In genomic region chr3:65633604-65634003, GRCm38 (mm10) we compare ENCODE assay signal across 26 mouse cellular contexts. TPM values are rescaled to one million over a fixed set of nuclear protein-coding genes. Genes with fewer than 3 reads are reported as not detected.
A peak's percentile ranks its signal among the peaks of the same experiment; 100 is the strongest.
DNase-seq lines count a peak whose midpoint lies in the region; TF ChIP-seq lines count a peak whose summit lies in the region.
"Had no signal": no experiment of that assay in that cellular context is flagged by ENCODE, and none has a peak within 500 bp of the region (broad histone marks: within the 10 kb centered on the region; RNA-seq: fewer than 3 reads in every experiment).

No protein-coding gene starts in this region.

- no peak overlapping the region for H3K9ac ChIP-seq in ES-E14 (ENCODE audit: insufficient read depth, low read depth, low read length, poor library complexity, severe bottlenecking)
- H3K9ac ChIP-seq: embryonic facial prominence, embryonic 12.5 days; embryonic facial prominence, embryonic 15.5 days; forebrain, postnatal 0 days; heart, embryonic 12.5 days; heart, embryonic 15.5 days; hindbrain, embryonic 14.5 days had no signal

- no peak overlapping the region for H3K4me3 ChIP-seq in ES-E14 (ENCODE audit: insufficient read depth in 1 of 2, low read depth in 1 of 2, low read length in 2 of 2, poor library complexity in 1 of 2, severe bottlenecking in 1 of 2)
- H3K4me3 ChIP-seq in embryonic fibroblast, embryonic 13.5 days (ENCODE audit: insufficient read depth, low read length), result no peak overlapping the region
- no peak overlapping the region for H3K4me3 ChIP-seq in left cerebral cortex, adult 2 months
- H3K4me3 ChIP-seq: embryonic facial prominence, embryonic 12.5 days; embryonic facial prominence, embryonic 15.5 days; erythroblast, embryonic 14.5 days; forebrain, embryonic 10.5 days; heart, embryonic 12.5 days; heart, embryonic 15.5 days had no signal

- TF ChIP-seq CTCF in embryonic fibroblast, embryonic 13.5 days (IDR thresholded peaks at IDR 0.05; ENCODE audit: borderline replicate concordance, insufficient read depth, low read length), result no peak
- TF ChIP-seq CTCF in left cerebral cortex, adult 2 months (IDR thresholded peaks at IDR 0.05), result no peak

- H3K4me1 ChIP-seq in ES-E14 (ENCODE audit: control insufficient read depth in 2 of 2, insufficient read depth in 2 of 2, low read length in 2 of 2, poor library complexity in 1 of 2), result peaks cover 0 to 2% of the 10 kb centered on the region in 2 experiments; a peak in 1 of 4 replicates
- H3K4me1 ChIP-seq in embryonic fibroblast, embryonic 13.5 days (ENCODE audit: control insufficient read depth, insufficient read depth, low read length), result peaks cover 12% of the 10 kb centered on the region
- H3K4me1 ChIP-seq: embryonic facial prominence, embryonic 12.5 days; embryonic facial prominence, embryonic 15.5 days; heart, embryonic 15.5 days had no signal

- no peaks in the 10 kb centered on the region for H3K36me3 ChIP-seq in ES-E14 (ENCODE audit: control insufficient read depth, insufficient read depth, low read length, poor library complexity, severe bottlenecking)
- H3K36me3 ChIP-seq: embryonic facial prominence, embryonic 12.5 days; embryonic facial prominence, embryonic 15.5 days; forebrain, embryonic 10.5 days; heart, embryonic 12.5 days; heart, embryonic 15.5 days had no signal

- no peak for TF ChIP-seq POLR2A in embryonic fibroblast, embryonic 13.5 days (IDR thresholded peaks at IDR 0.05; ENCODE audit: low read depth, low read length)

- intact Hi-C loops in heart, postnatal 14 days (cut with DNase I), result no loop called here
- intact Hi-C loops in left cerebral cortex, adult 2 months (cut with DNase I), result no loop called here

- DNase-seq in 3T3-L1 (ENCODE audit: low read depth, low spot score) (peak; percentile 92), ES-E14 (ENCODE audit: low read depth, low spot score) (no peak)
- no peak for DNase-seq in heart, postnatal 14 days
- DNase-seq in frontal cortex, adult 2 months (ENCODE audit: extremely low spot score in 1 of 2, low spot score in 1 of 2), result no peak
- DNase-seq in adrenal gland, adult 2 months, result no peak
- no peak for DNase-seq in left cerebral cortex, adult 2 months (ENCODE audit: extremely low spot score in 1 of 2, low spot score in 2 of 2)
- DNase-seq: adrenal gland, adult 8-10 months; adrenal gland, postnatal 36 days; cerebellum, adult 2 months; cerebellum, adult 9-11 months; cerebellum, postnatal 25 days; forebrain, postnatal 0 days; gastrocnemius, postnatal 25 days; heart, adult 18-20 months; heart, postnatal 10 days; heart, postnatal 4 days; kidney, adult 2 months had no signal

- H3K27ac ChIP-seq in ES-E14 (ENCODE audit: insufficient read depth, low read depth, low read length, poor library complexity, severe bottlenecking), result no peak overlapping the region
- peak overlapping the region; percentile 39 for H3K27ac ChIP-seq in embryonic fibroblast, embryonic 13.5 days (ENCODE audit: insufficient read depth, low read length)
- H3K27ac ChIP-seq in left cerebral cortex, adult 2 months, result no peak overlapping the region
- H3K27ac ChIP-seq: embryonic facial prominence, embryonic 12.5 days; embryonic facial prominence, embryonic 15.5 days; forebrain, embryonic 10.5 days; heart, embryonic 15.5 days; hindbrain, embryonic 14.5 days; hindbrain, postnatal 0 days had no signal

- in situ Hi-C loops in ES-E14 (cut with MboI; ENCODE audit: low sequenced_read_pairs in 2 of 2, unreplicated experiment in 2 of 2), result no loop called here

- no peaks in the 10 kb centered on the region for H3K9me3 ChIP-seq in ES-E14 (ENCODE audit: control insufficient read depth, insufficient read depth, low read depth, low read length)
- H3K9me3 ChIP-seq: embryonic facial prominence, embryonic 12.5 days; embryonic facial prominence, embryonic 15.5 days; forebrain, embryonic 10.5 days; heart, embryonic 12.5 days; heart, embryonic 15.5 days had no signal

TF ChIP-seq in ES-E14, 5 proteins besides CTCF, POLR2A, EP300 and RAD21:
- TF ChIP-seq ZNF384 (IDR thresholded peaks at IDR 0.05; ENCODE audit: low read depth, low read length) (peak; percentile 40; the same call in 1 of the 2 replicates), CHD2 (IDR thresholded peaks at IDR 0.05; ENCODE audit: low read depth, low read length) (no peak), MAFK (IDR thresholded peaks at IDR 0.05; ENCODE audit: insufficient read depth, low read depth, low read length) (no peak), ZC3H11A (IDR thresholded peaks at IDR 0.05; ENCODE audit: borderline replicate concordance, low read depth, low read length) (no peak)

RNA-seq across cellular contexts. Expression of gene Lekr1, which starts 32.4 kb away (rescaled TPM):
- total RNA-seq in ES-E14 (2012; rRNA removed), result 1.1 and 1.2 TPM in 2 replicates
- polyA plus RNA-seq in embryonic fibroblast, embryonic 13.5 days (2011; ENCODE audit: insufficient read length, low read depth, missing spikeins), result 4.2 and 5.2 TPM in 2 replicates
- total RNA-seq in heart, postnatal 14 days (2021), result 1 to 10 TPM; 3.1 to 3.3 TPM
- polyA plus RNA-seq in frontal cortex, adult 2 months (2012; rRNA removed), result 6.6 and 7.7 TPM in 2 replicates
- 1 to 10 TPM; 2.5 to 4.6 TPM for total RNA-seq in adrenal gland, adult 2 months (2021)
- polyA plus RNA-seq in adrenal gland, adult 2 months (2012; rRNA removed), result 0.10 TPM in 1 of 2 replicates, not detected in the other
- total RNA-seq in left cerebral cortex, adult 2 months (2021), result 1 to 10 TPM; 6.4 to 6.5 TPM
- polyA plus RNA-seq: erythroblast, embryonic 14.5 days had no signal
